Mouse (Mus musculus): ENCODE measurements around the gene Slc22a26. TPM values are rescaled to one million over a fixed set of nuclear protein-coding genes. Genes with fewer than 3 reads are reported as not detected.
"Not testable (repeated sequence)": the region's sequence is repeated elsewhere in the genome, so short reads cannot be mapped to it uniquely, and the experiment has no call there.

The Slc22a26 gene
- under 1 TPM in 1 of 4 experiments, not detected in 3; 0.12 TPM for total RNA-seq (2022)

DNA sequence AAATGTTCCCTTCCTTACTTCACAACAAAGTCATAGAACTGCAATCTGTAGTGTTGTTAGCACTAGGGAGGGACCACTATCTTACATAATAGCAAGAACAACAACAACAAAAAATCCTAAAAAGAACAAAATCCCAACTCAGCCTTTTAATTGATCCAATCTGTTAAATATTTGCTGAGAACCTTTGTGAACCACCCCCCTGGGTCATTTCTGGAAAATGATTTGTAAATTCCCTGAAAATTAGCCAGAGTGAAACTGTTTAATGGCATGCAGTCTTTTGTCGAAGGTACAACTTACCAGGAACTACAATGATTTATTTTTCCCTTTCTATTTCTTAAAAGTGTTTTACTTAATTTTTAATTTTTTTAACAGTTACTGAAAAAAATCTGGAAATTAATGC, at the start of gene Slc22a26:
Gene Slc22a26, minus strand, starts transcription at position 97 of the 400 bp plus-strand sequence.
- no peak for DNase-seq

DNA sequence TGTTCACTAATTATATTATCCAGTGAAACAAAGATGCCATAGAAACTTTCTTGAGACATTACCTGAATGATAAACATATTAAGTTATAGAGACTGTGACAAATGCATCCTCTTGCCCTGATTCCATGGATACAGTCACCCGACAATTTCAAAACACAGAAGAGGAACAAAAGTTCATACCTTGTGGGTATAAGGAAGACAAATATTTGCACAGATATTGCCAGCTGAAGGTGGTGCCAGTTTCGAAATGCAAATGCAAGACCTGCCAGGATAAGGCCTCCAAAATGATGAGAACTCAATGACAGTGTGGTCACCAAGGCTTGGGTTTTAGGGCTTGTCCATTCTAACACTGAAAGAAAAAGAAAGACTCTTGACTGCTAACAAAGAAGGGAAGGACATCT, 27.4 kb upstream of the Slc22a26 start:
- no peak for DNase-seq

DNA sequence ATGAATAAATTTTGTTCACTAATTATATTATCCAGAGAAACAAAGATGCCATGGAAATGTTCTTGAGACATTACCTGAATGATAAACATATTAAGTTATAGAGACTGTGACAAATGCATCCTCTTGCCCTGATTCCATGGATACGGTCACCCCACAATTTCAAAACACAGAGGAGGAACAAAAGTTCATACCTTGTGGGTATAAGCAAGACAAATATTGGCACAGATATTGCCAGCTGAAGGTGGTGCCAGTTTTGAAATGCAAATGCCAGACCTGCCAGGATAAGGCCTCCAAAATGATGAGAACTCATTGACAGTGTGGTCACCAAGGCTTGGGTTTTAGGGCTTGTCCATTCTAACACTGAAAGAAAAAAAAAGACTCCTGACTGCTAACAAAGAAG, 11.9 kb downstream of the Slc22a26 start:
- no peak for DNase-seq

DNA sequence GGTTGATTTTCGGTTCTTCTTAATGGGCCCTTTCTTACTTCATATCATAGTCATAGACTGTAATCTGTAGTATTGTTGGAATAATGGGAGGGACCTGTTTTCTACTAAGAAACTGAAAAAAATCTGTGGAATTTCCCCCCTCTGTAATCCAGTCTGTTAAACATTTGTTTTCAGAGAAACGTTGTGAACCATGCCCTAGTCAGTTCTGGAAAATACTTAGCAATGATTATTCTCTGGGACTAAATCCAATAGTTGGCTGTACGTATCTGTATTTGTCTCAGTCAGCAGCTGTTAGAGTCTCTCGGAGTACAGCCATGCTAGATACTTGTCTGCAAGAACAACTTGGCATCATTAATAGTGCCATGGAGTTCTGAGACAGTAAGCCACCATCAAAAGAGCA, 27.2 kb downstream of the Slc22a26 start:
- no peak for DNase-seq

DNA sequence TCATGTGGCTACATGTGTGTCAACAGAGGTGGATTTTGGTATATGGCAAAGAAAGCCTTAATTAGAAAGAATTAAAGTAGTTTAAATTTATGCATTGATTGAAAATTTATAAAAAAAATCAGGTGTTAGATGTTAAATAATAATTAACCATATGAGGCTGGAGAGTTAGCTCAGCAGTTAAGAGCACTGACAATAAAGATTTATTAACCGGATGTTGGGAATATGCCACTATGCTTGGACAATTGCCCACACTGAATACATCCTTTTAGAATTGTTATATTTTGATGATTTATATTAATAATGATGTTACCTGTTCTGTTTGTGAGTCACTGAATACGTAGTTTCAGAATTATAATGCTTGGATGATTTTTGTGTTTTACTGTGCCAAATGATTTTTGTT, 36.3 kb downstream of the Slc22a26 start:
- no peak for DNase-seq

DNA sequence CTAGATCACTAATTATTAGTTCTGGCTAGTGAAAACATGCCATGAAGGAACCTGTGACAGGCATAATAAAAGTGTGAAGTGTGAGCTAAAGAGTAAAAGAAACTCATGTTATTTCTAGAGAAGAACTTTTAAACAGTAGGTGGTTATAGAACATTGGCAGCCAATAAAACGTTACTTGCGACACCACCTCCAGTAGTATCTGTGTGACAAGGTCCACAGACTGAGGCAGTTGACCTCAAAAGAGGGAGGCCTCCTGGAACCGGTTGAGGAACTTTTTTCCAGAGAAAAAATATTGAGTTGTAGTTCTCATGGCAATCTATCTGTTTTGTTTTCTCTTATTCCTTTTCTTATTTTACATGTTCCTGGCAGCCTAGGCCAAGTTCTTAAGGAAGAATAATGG, 36.9 kb downstream of the Slc22a26 start:
- no peak for DNase-seq

DNA sequence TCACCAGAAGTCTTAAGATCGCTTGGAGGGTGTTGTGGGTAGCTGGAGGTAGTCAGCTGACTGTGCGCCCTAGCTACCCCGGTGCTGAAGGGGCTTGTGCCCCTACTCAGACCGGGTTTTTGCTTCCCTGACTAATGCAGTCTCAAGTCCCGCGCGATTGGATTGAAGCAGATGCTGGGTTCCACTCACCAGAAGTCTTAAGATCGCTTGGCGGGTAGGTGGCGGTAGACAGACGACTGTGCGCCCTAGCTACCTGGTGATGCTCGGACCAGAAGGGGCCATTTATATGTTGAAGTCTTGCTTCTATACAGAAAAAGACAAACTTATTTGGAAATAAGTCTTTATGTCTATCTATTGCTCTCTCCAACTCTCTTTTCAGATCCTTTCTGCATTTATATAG, 49.1 kb downstream of the Slc22a26 start:
- DNase-seq, result not testable (repeated sequence)

Other genes starting within 250 kb of the Slc22a26 start
- 10 to 100 TPM; 50.3 to 83.3 (median 57.3) TPM for gene Pla2g16, start 245.2 kb downstream of the Slc22a26 start, total RNA-seq (2022)
- gene Lgals12, start 195.5 kb downstream of the Slc22a26 start, total RNA-seq (2022), result 10 to 100 TPM; 10.0 to 28.4 (median 13.1) TPM
- under 1 TPM in 2 of 4 experiments, not detected in 2; 0.23 to 0.59 TPM for gene Hrasls5, start 190.1 kb downstream of the Slc22a26 start, total RNA-seq (2022)
- gene Slc22a19, start 91.4 kb downstream of the Slc22a26 start, total RNA-seq (2022), result not detected
- gene Slc22a27, start 163.4 kb upstream of the Slc22a26 start, total RNA-seq (2022), result not detected